Comparison of ENCODE assay signal across 8 mouse cellular contexts in genomic region chr10:29532821-29533715, GRCm38 (mm10). TPM values are rescaled to one million over a fixed set of nuclear protein-coding genes. Genes with fewer than 3 reads are reported as not detected.
A peak's percentile ranks its signal among the peaks of the same experiment; 100 is the strongest.
DNase-seq lines count a peak whose midpoint lies in the region; ATAC-seq and TF ChIP-seq lines count a peak whose summit lies in the region.

No protein-coding gene starts in this region.

- TF ChIP-seq POLR2A in CH12.LX (IDR thresholded peaks at IDR 0.05; ENCODE audit: low read depth, low read length) = no peak
- no peak for TF ChIP-seq POLR2A in liver, adult 2 months (IDR thresholded peaks at IDR 0.05; ENCODE audit: extremely low read depth, insufficient read depth, low read length)
- no peak for TF ChIP-seq POLR2A in testis, adult 2 months (IDR thresholded peaks at IDR 0.05; ENCODE audit: control insufficient read depth, low read depth, low read length)

- H3K79me2 ChIP-seq in CH12.LX (replicated peaks; ENCODE audit: control insufficient read depth, extremely low read depth, insufficient read depth, poor library complexity, severe bottlenecking) = no peaks in the 10 kb centered on the region
- H3K79me2 ChIP-seq in liver, adult 2 months (ENCODE audit: control insufficient read depth, insufficient read depth, low read length) = no peaks in the 10 kb centered on the region

- no peaks in the 10 kb centered on the region for H3K9me3 ChIP-seq in CH12.LX (replicated peaks; ENCODE audit: low read length)
- H3K9me3 ChIP-seq in forebrain, embryonic 13.5 days (replicated peaks) = no peaks in the 10 kb centered on the region
- H3K9me3 ChIP-seq in heart, embryonic 16.5 days (replicated peaks; ENCODE audit: control insufficient read depth, low read length) = no peaks in the 10 kb centered on the region

- under 1% methylated on average over 30 of the region's 30 CpGs for WGBS in forebrain, embryonic 13.5 days
- 2% methylated on average over 30 of the region's 30 CpGs for whole genome bisulfite sequencing in heart, embryonic 16.5 days
- WGBS in liver, adult 2 months = 3% methylated on average over 30 of the region's 30 CpGs

- no peak overlapping the region for H3K27ac ChIP-seq in CH12.LX (ENCODE audit: insufficient read depth, low read depth)
- H3K27ac ChIP-seq in forebrain, embryonic 13.5 days = peak overlapping the region; percentile 63
- no peak overlapping the region for H3K27ac ChIP-seq in heart, embryonic 16.5 days (ENCODE audit: low read length)
- 0 out of 2 replicates have a peak overlapping the region, but pooled peaks have one; percentile 16 for H3K27ac ChIP-seq in liver, adult 2 months (replicated peaks; ENCODE audit: insufficient read depth, low read depth, low read length)
- H3K27ac ChIP-seq in testis, adult 2 months (ENCODE audit: control insufficient read depth, insufficient read depth, low read depth, low read length) = no peak overlapping the region

- peak; percentile 15 to 73; a peak in 2 of 4 replicates for TF ChIP-seq CTCF in CH12.LX (conservative IDR thresholded peaks at IDR 0.05 in 1 of 2, IDR thresholded peaks at IDR 0.05 in 1 of 2; ENCODE audit: low read depth in 2 of 2, low read length in 2 of 2)
- peak; percentile 57 for TF ChIP-seq CTCF in liver, adult 2 months (IDR thresholded peaks at IDR 0.05; ENCODE audit: low read depth, low read length)
- peak; percentile 43; the same call in 1 of the 2 replicates for TF ChIP-seq CTCF in testis, adult 2 months (IDR thresholded peaks at IDR 0.05; ENCODE audit: control insufficient read depth, insufficient read depth, insufficient replicate concordance, low read depth, low read length)

- dilution Hi-C loops in CH12.LX (cut with MboI; ENCODE audit: extremely low pct_ligation_motif_present, extremely low pct_unique_long_range_greater_than_20kb, low sequenced_read_pairs) = no loop called here

- no peak overlapping the region for H3K4me3 ChIP-seq in CH12.LX (replicated peaks in 1 of 3; ENCODE audit: low read depth in 2 of 3, low read length in 2 of 3, poor library complexity in 1 of 3)
- H3K4me3 ChIP-seq in forebrain, embryonic 13.5 days = peak overlapping the region; percentile 57
- peak overlapping the region; percentile 61 for H3K4me3 ChIP-seq in heart, embryonic 16.5 days (ENCODE audit: low read length)
- peak overlapping the region; percentile 56 for H3K4me3 ChIP-seq in liver, adult 2 months (ENCODE audit: insufficient read depth, low read depth, low read length)
- peak overlapping the region; percentile 29 for H3K4me3 ChIP-seq in testis, adult 2 months (ENCODE audit: control insufficient read depth, low read depth, low read length)

- peak; percentile 75 for TF ChIP-seq RAD21 in CH12.LX (IDR thresholded peaks at IDR 0.05; ENCODE audit: low read depth, low read length)

- peak; percentile 52 for ATAC-seq in cerebellum, adult (ENCODE audit: insufficient number of reproducible peaks, low FRiP score, low TSS enrichment)
- ATAC-seq in forebrain, embryonic 13.5 days = peak; percentile 76
- ATAC-seq in heart, embryonic 16.5 days (replicated peaks; ENCODE audit: extremely low read depth, insufficient read depth, low FRiP score) = no peak; the same call in 1 of the 2 replicates

- H3K36me3 ChIP-seq in CH12.LX (replicated peaks in 1 of 2; ENCODE audit: control insufficient read depth in 1 of 2, insufficient read depth in 1 of 2, low read length in 1 of 2) = no peaks in the 10 kb centered on the region
- no peaks in the 10 kb centered on the region for H3K36me3 ChIP-seq in forebrain, embryonic 13.5 days (ENCODE audit: poor library complexity, severe bottlenecking)
- no peaks in the 10 kb centered on the region for H3K36me3 ChIP-seq in heart, embryonic 16.5 days (ENCODE audit: control insufficient read depth, insufficient read depth)
- no peaks in the 10 kb centered on the region for H3K36me3 ChIP-seq in liver, adult 2 months (ENCODE audit: control insufficient read depth, insufficient read depth, low read length)
- H3K36me3 ChIP-seq in testis, adult 2 months (ENCODE audit: control insufficient read depth, insufficient read depth, low read length) = no peaks in the 10 kb centered on the region

- H3K9ac ChIP-seq in CH12.LX (ENCODE audit: insufficient read depth, low read depth) = no peak overlapping the region
- peak overlapping the region; percentile 77 for H3K9ac ChIP-seq in forebrain, embryonic 13.5 days
- H3K9ac ChIP-seq in heart, embryonic 16.5 days (ENCODE audit: low read length) = no peak overlapping the region
- H3K9ac ChIP-seq in liver, adult 2 months (ENCODE audit: low read depth, low read length) = no peak overlapping the region; the same call in 1 of the 2 replicates

- no peaks in the 10 kb centered on the region for H3K27me3 ChIP-seq in CH12.LX (replicated peaks)
- peaks cover 20% of the 10 kb centered on the region for H3K27me3 ChIP-seq in forebrain, embryonic 13.5 days
- peaks cover 6% of the 10 kb centered on the region; the same call in 1 of the 2 replicates for H3K27me3 ChIP-seq in heart, embryonic 16.5 days (ENCODE audit: control insufficient read depth, insufficient read depth, low read length)
- H3K27me3 ChIP-seq in liver, adult 2 months (ENCODE audit: control insufficient read depth, insufficient read depth, low read length) = peaks cover 8% of the 10 kb centered on the region; the same call in 1 of the 2 replicates
- H3K27me3 ChIP-seq in testis, adult 2 months (ENCODE audit: control insufficient read depth, insufficient read depth, low read length) = 0 out of 2 replicates have a peak, but pooled peaks cover 4% of the 10 kb centered on the region

- no peak for TF ChIP-seq EP300 in CH12.LX (IDR thresholded peaks at IDR 0.05; ENCODE audit: low read length)

- peak overlapping the region; percentile 56 for H3K4me2 ChIP-seq in CH12.LX (ENCODE audit: insufficient read depth, low read depth, poor library complexity, severe bottlenecking)
- peak overlapping the region; percentile 90 for H3K4me2 ChIP-seq in forebrain, embryonic 13.5 days
- H3K4me2 ChIP-seq in heart, embryonic 16.5 days (ENCODE audit: low read depth, low read length) = peak overlapping the region; percentile 84

- no peaks in the 10 kb centered on the region for H3K4me1 ChIP-seq in CH12.LX (ENCODE audit: control insufficient read depth in 1 of 2, insufficient read depth in 2 of 2)
- peaks cover 17% of the 10 kb centered on the region for H3K4me1 ChIP-seq in forebrain, embryonic 13.5 days
- H3K4me1 ChIP-seq in heart, embryonic 16.5 days (ENCODE audit: control insufficient read depth, insufficient read depth, low read length) = peaks cover 12% of the 10 kb centered on the region
- H3K4me1 ChIP-seq in liver, adult 2 months (ENCODE audit: control insufficient read depth, insufficient read depth, low read length) = no peaks in the 10 kb centered on the region; the same call in 1 of the 2 replicates
- peaks cover 12% of the 10 kb centered on the region for H3K4me1 ChIP-seq in testis, adult 2 months (ENCODE audit: control insufficient read depth, insufficient read depth, low read length)

- in situ Hi-C loops in CH12.LX (cut with MboI; ENCODE audit: low pct_ligation_motif_present, low pct_unique_long_range_greater_than_20kb, low sequenced_read_pairs) = no loop called here

- peak; percentile 45 for DNase-seq in CH12.LX (ENCODE audit: extremely low read depth)
- DNase-seq in kidney, postnatal 10 days = peak; percentile 91
- DNase-seq in liver, adult 2 months (ENCODE audit: extremely low read depth, low read depth, low spot score) = peak; percentile 23
- DNase-seq in naive thymus-derived CD4-positive, alpha-beta T cell, adult 2 months (ENCODE audit: low read depth) = peak; percentile 3

TF ChIP-seq in CH12.LX, 34 proteins besides CTCF, POLR2A, EP300 and RAD21:
- TF ChIP-seq SMC3 (IDR thresholded peaks at IDR 0.05; ENCODE audit: low read depth, low read length) = peak; percentile 64
- TF ChIP-seq USF2 (conservative IDR thresholded peaks at IDR 0.05; ENCODE audit: low read depth, low read length) = no peak
- TF ChIP-seq HCFC1 (IDR thresholded peaks at IDR 0.05; ENCODE audit: low read depth, low read length) = no peak
- no peak for TF ChIP-seq ZMIZ1 (IDR thresholded peaks at IDR 0.05; ENCODE audit: low read depth, low read length)

RNA-seq across cellular contexts. Expression of gene Rspo3, which starts 2.6 kb away (rescaled TPM):
- total RNA-seq in CH12.LX (2012; rRNA removed) (not detected in 2 replicates), CH12.LX (2014; rRNA removed) (not detected in 2 replicates)
- polyA plus RNA-seq in CH12.LX (2012; ENCODE audit: insufficient read length, low read depth) = not detected in 2 replicates
- 26.8 and 33.8 TPM in 2 replicates for polyA plus RNA-seq in forebrain, embryonic 13.5 days (2015; fragmentation: Nextera tagmentation; extraction: Ambion mirVana)
- polyA plus RNA-seq in heart, embryonic 16.5 days (2015; fragmentation: Nextera tagmentation; extraction: Ambion mirVana) = 3.1 and 3.7 TPM in 2 replicates
- total RNA-seq in liver, adult 2 months (2014; rRNA removed) = 2.5 and 3.0 TPM in 2 replicates
- 1.1 and 1.3 TPM in 2 replicates for polyA plus RNA-seq in liver, adult 2 months (2012; rRNA removed)
- polyA plus RNA-seq in testis, adult 2 months (2012; rRNA removed) = 0.37 TPM in 1 of 2 replicates, not detected in the other

Comparison
In these comparisons a context has a peak if more than half of its experiments do, and no peak if none do; other contexts are left out.
1. DNase-seq: peak in every context shown above with its lines; median percentile 91 in kidney, postnatal 10 days; 45 in CH12.LX; 23 in liver, adult 2 months; 3 in naive thymus-derived CD4-positive, alpha-beta T cell, adult 2 months.
2. H3K27ac ChIP-seq: peak in forebrain, embryonic 13.5 days (single experiment) and liver, adult 2 months (single experiment); none in CH12.LX (single experiment), heart, embryonic 16.5 days (single experiment) and testis, adult 2 months (single experiment).
3. H3K4me3 ChIP-seq: peak in forebrain, embryonic 13.5 days (single experiment), heart, embryonic 16.5 days (single experiment), liver, adult 2 months (single experiment) and testis, adult 2 months (single experiment); none in CH12.LX (0 of 3).
4. Peak in every context shown above with its lines, with median percentiles within 50 percentile points of each other: H3K4me2 ChIP-seq and CTCF ChIP-seq.